Mouse (Mus musculus) hindbrain, postnatal 0 days (tissue): ENCODE results near the gene Btnl4. TPM values are rescaled to one million over a fixed set of nuclear protein-coding genes. Genes with fewer than 3 reads are reported as not detected.
"Not testable (repeated sequence)": the region's sequence is repeated elsewhere in the genome, so short reads cannot be mapped to it uniquely, and the experiment has no call there.

ENCODE experiments used
- ATAC-seq: fragments of 200-750 bp; cut with Nextera tagmentation; 2 replicates; pipeline ENCODE4 v1.8.0; 2017; ENCODE audit warnings: mild to moderate bottlenecking, moderate TSS enrichment, moderate library complexity
- DNase-seq: peaks from one replicate; pipeline ENCODE4 v3.0.0-alpha.2; 2015; ENCODE audit warnings: low spot score
- H3K27ac ChIP-seq: fragments of 300-500 bp; sonication (generic); 2 replicates; pipeline ENCODE4 v1.5.1; 2014; ENCODE audit warnings: mild to moderate bottlenecking
- H3K27me3 ChIP-seq: fragments of 300-500 bp; sonication (generic); 2 replicates; pipeline ENCODE4 v1.6.1; 2014; ENCODE audit warnings: low read length, mixed read lengths; ENCODE audit not compliant: insufficient read depth
- H3K36me3 ChIP-seq: fragments of 300-500 bp; sonication (generic); 2 replicates; pipeline ENCODE4 v1.6.1; 2014; ENCODE audit warnings: low read length, mixed read lengths; ENCODE audit not compliant: insufficient read depth
- H3K4me1 ChIP-seq: fragments of 300-500 bp; sonication (generic); 2 replicates; pipeline ENCODE4 v1.6.1; 2014; ENCODE audit warnings: antibody characterized with exemption, low read length, mixed read lengths; ENCODE audit not compliant: insufficient read depth
- H3K4me2 ChIP-seq: fragments of 300-500 bp; sonication (generic); 2 replicates; pipeline ENCODE4 v1.6.1; 2014; ENCODE audit warnings: low read depth, mild to moderate bottlenecking, low read length, moderate library complexity, mixed read lengths
- H3K4me3 ChIP-seq: fragments of 300-500 bp; sonication (generic); 2 replicates; pipeline ENCODE4 v1.5.1; 2014; ENCODE audit warnings: low read length
- H3K9ac ChIP-seq: fragments of 300-500 bp; sonication (generic); replicated peaks from 2 replicates; pipeline ENCODE4 v1.6.1; 2014; ENCODE audit warnings: mild to moderate bottlenecking, low read length, moderate library complexity, mixed read lengths
- H3K9me3 ChIP-seq: fragments of 300-500 bp; sonication (generic); 2 replicates; pipeline ENCODE4 v1.6.1; 2016; ENCODE audit warnings: low read length, mixed read lengths
- CTCF ChIP-seq: IDR thresholded peaks from 2 replicates; pipeline ENCODE4 v1.5.1; 2016; ENCODE audit warnings: antibody characterized with exemption, control low read depth, low read depth
- WGBS: fragments of 180-500 bp; shearing (Covaris S2); extraction: QIAGEN DNeasy Blood & Tissue Kit; methylation state at CpG from one replicate; pipeline ENCODE4 v1.1.7; 2014; 5-methylcytosine and 5-hydroxymethylcytosine counted together
- polyA plus RNA-seq: library from polyadenylated mRNA; unstranded; fragments of >200 nt; fragmentation: Nextera tagmentation; extraction: Ambion mirVana; gene quantifications from 2 replicates; pipeline ENCODE4 v1.2.1, GENCODE M21; 2015
- total RNA-seq: library from RNA; depleted of rRNA; stranded (reverse); fragments of >200 nt; gene quantifications from 2 replicates; pipeline ENCODE4 v1.2.3, GENCODE M21; 2014; rRNA removed

The Btnl4 gene
- total RNA-seq (not detected in 2 replicates), polyA plus RNA-seq (not detected in 2 replicates)

- not testable (repeated sequence) for H3K9ac ChIP-seq, H3K9me3 ChIP-seq, H3K4me1 ChIP-seq, H3K4me2 ChIP-seq, H3K27me3 ChIP-seq, H3K36me3 ChIP-seq, H3K4me3 ChIP-seq, H3K27ac ChIP-seq, DNase-seq, ATAC-seq
- WGBS: 82% methylated on average over 4 of the region's 5 CpGs
These were observed at the start of gene Btnl4 for GRCm38 (mm10) chr17:34477238-34478013. Gene Btnl4, minus strand, starts transcription at chr17:34477318.

DNA sequence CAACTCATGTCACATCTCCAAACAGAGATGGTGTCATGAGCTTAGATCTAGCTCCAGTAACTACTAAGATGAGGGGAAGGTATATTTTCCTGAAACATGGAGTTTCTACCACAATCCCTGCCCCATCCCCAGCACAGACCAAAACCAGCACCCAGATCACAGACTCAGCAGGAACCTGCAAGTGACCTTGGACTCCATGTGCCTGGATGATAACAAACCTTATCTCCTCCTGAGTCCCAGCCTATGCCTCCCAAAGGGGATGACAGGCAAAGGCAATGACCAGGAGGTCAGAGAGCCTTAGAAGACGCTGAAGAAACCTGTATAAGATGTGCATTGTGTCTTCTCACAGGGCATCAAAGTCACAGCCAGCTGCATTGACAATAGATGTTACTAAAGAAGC, 41.9 kb upstream of the Btnl4 start:
- no peak for DNase-seq
- Histone ChIP-seq H3K27me3 (no peaks in the 10 kb centered on the region), H3K9ac (no peak overlapping the region), H3K27ac (no peak overlapping the region), H3K4me2 (no peak overlapping the region), H3K4me1 (no peaks in the 10 kb centered on the region), H3K36me3 (no peaks in the 10 kb centered on the region), H3K9me3 (no peaks in the 10 kb centered on the region), H3K4me3 (no peak overlapping the region)
- no peak for ATAC-seq
- 64% methylated on average over 1 of the region's 1 CpGs for WGBS
- TF ChIP-seq CTCF: no peak

- not testable (repeated sequence) for H3K4me2 ChIP-seq, H3K9me3 ChIP-seq, H3K36me3 ChIP-seq, H3K4me3 ChIP-seq, H3K4me1 ChIP-seq, H3K27ac ChIP-seq, ATAC-seq, DNase-seq, H3K9ac ChIP-seq, H3K27me3 ChIP-seq
- 77% methylated on average over 3 of the region's 3 CpGs for WGBS
These were observed 41.5 kb upstream of the Btnl4 start for GRCm38 (mm10) chr17:34518571-34518970.

DNA sequence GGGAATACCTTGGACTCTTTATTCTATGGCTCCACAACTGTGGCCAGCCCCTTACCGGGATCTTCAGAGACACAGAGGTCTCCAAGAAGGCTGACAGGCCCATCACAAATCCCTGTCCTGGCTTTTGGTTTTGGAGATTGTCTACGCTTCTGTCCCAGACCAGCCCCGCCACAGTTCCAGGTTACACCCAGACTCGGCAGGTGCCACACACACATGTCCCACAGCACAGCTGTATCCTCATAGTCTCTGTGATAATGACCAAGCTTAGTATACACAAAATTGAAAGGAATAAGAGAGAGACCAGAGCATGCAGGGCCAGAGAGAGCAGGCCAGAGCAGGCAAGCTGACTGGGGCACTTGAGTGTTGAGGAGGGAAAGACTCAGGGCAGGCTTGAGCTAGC, 40.7 kb upstream of the Btnl4 start:
- no peak overlapping the region for H3K9ac ChIP-seq
- H3K4me3 ChIP-seq: no peak overlapping the region
- WGBS: 89% methylated on average over 4 of the region's 4 CpGs
- H3K36me3 ChIP-seq: no peaks in the 10 kb centered on the region
- H3K27ac ChIP-seq: no peak overlapping the region
- TF ChIP-seq CTCF: no peak
- H3K4me2 ChIP-seq: no peak overlapping the region
- no peaks in the 10 kb centered on the region for H3K27me3 ChIP-seq
- DNase-seq: no peak
- H3K4me1 ChIP-seq: no peaks in the 10 kb centered on the region
- no peak for ATAC-seq
- H3K9me3 ChIP-seq: no peaks in the 10 kb centered on the region

DNA sequence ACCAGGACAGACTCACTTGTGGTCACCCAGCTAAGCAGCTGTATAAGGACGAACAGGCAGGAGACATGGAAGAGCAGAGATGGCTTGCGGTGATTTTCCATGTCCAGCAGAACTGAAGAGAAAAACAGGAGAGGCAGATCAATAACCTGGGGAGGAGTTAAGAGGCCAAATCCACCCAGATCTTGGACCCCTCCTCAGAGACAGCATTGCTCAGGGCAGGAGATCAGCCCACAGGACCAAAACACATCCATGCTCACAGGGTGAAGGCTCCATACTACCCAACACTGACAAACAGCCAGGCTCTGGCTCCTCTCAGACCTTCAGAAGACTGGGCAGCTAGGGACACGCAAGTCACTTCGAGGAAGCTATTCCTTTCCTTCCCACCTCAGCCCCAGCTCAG, 40.1 kb upstream of the Btnl4 start, which contains the start of gene Btnl6:
Btnl6 (minus strand) TSS at position 101 of the 400 bp plus-strand sequence.
- H3K27ac ChIP-seq: no peak within 1 kb of the TSS
- H3K4me1 ChIP-seq: no peaks in the 10 kb centered on the region
- H3K4me3 ChIP-seq: no peak within 1 kb of the TSS
- no peak within 1 kb of the TSS for H3K4me2 ChIP-seq
- ATAC-seq (no peak), DNase-seq (no peak)
- no peaks in the 10 kb centered on the region for H3K27me3 ChIP-seq
- WGBS: 83% methylated on average over 4 of the region's 4 CpGs
- TF ChIP-seq CTCF: no peak
- no peak within 1 kb of the TSS for H3K9ac ChIP-seq
- H3K9me3 ChIP-seq: no peaks in the 10 kb centered on the region
- H3K36me3 ChIP-seq: no peaks in the 10 kb centered on the region

GRCm38 (mm10) chr17:34516514-34516913, 39.4 kb upstream of the Btnl4 start:
- DNase-seq (no peak), ATAC-seq (no peak)
- no peaks in the 10 kb centered on the region for H3K4me1 ChIP-seq
- no peak overlapping the region for H3K9ac ChIP-seq
- H3K27ac ChIP-seq: no peak overlapping the region
- no peak overlapping the region for H3K4me2 ChIP-seq
- 79% methylated on average over 2 of the region's 2 CpGs for WGBS
- no peaks in the 10 kb centered on the region for H3K27me3 ChIP-seq
- TF ChIP-seq CTCF: no peak
- H3K9me3 ChIP-seq: no peaks in the 10 kb centered on the region
- no peaks in the 10 kb centered on the region for H3K36me3 ChIP-seq
- no peak overlapping the region for H3K4me3 ChIP-seq

GRCm38 (mm10) chr17:34511723-34512122, 34.6 kb upstream of the Btnl4 start:
- not testable (repeated sequence) for DNase-seq, H3K4me2 ChIP-seq, H3K27me3 ChIP-seq, H3K9me3 ChIP-seq, H3K27ac ChIP-seq, H3K36me3 ChIP-seq, H3K9ac ChIP-seq, H3K4me1 ChIP-seq, ATAC-seq, H3K4me3 ChIP-seq
- WGBS: 75% methylated on average over 1 of the region's 1 CpGs
